In the genomic region with DNA sequence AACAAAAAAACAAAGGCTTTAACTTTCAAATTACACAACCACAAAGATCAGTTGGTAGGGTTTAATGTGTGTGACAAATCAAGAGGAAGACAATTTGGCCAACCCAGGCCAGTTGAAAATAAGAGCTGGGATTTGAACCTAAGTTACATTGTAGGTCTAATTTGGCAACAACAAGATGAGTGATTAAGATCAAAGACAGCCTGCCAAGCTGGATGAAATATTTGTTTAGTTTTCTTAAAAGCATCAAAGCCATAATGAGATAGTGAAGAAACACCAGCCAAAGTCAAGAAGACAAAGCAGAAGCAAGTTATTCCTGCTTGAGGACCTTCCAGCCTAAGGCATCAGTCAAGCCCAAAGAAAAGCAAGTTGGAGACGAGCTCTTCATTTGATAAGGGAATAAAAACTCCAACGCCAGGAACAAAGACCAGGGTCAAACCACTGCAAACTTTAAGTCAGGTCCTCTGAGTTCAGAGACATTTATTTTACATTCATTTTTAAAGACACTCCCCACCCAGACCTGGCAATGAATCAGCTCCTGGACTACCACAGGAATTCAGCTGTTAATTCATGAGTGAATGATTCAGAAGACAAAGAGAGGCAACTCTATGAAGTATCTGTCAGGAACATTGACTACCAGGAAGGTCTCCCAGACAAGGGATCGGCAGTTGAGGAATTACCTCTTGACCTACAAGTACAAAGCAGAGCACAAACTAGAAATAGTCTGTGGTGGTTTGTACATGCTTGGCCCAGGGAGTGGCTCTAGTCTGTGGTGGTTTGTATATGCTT, we compare ENCODE assay signal across 18 mouse cellular contexts.
"Had no signal": no experiment of that assay in that cellular context is flagged by ENCODE, and none has a peak within 500 bp of the region (broad histone marks: within the 10 kb centered on the region; RNA-seq: fewer than 3 reads in every experiment).

No protein-coding gene starts in this region.

- H3K27ac ChIP-seq: kidney, postnatal 0 days; layer of hippocampus, adult 2 months; limb, embryonic 10.5 days; limb, embryonic 13.5 days; liver, embryonic 13.5 days; macrophage; midbrain, embryonic 13.5 days had no signal

- H3K4me1 ChIP-seq: liver, embryonic 13.5 days had no signal

- H3K36me3 ChIP-seq: limb, embryonic 10.5 days; limb, embryonic 13.5 days; liver, embryonic 13.5 days; midbrain, embryonic 13.5 days had no signal

- H3K9ac ChIP-seq: limb, embryonic 13.5 days; liver, embryonic 13.5 days; midbrain, embryonic 13.5 days had no signal

- DNase-seq: kidney, adult 2 months; kidney, postnatal 25 days; layer of hippocampus, adult 9-11 months; liver; liver, embryonic 13.5 days; lung, adult 2 months; lung, postnatal 14 days; right cerebral cortex, adult 18-20 months; right cerebral cortex, postnatal 14 days; right cerebral cortex, postnatal 4 days; thymus, postnatal 25 days had no signal

- H3K27me3 ChIP-seq: limb, embryonic 13.5 days; liver, embryonic 13.5 days; midbrain, embryonic 13.5 days had no signal

- H3K4me2 ChIP-seq: limb, embryonic 13.5 days; liver, embryonic 13.5 days; midbrain, embryonic 13.5 days had no signal

- ATAC-seq: midbrain, embryonic 13.5 days; midbrain, embryonic 16.5 days had no signal

- H3K4me3 ChIP-seq: layer of hippocampus, adult 2 months; limb, embryonic 10.5 days; limb, embryonic 13.5 days; liver, embryonic 13.5 days; midbrain, embryonic 13.5 days had no signal

- H3K9me3 ChIP-seq: limb, embryonic 10.5 days; limb, embryonic 13.5 days; liver, embryonic 13.5 days; midbrain, embryonic 13.5 days had no signal
